Mouse (Mus musculus) gastrocnemius, adult 2 months (tissue): ENCODE measurements around the gene Tmem231. TPM values are rescaled to one million over a fixed set of nuclear protein-coding genes. Genes with fewer than 3 reads are reported as not detected.

ENCODE experiments used
- DNase-seq: peaks from one replicate; pipeline ENCODE4 v3.0.0; 2022
- H3K27ac ChIP-seq: fragments of 200-600 bp; 2 replicates; pipeline ENCODE4 v1.8.1; 2022; ENCODE audit warnings: mild to moderate bottlenecking
- H3K4me3 ChIP-seq: fragments of 200-600 bp; 2 replicates; pipeline ENCODE4 v1.8.1; 2022; ENCODE audit warnings: mild to moderate bottlenecking, moderate library complexity
- CTCF ChIP-seq: fragments of 200-600 bp; IDR thresholded peaks from 2 replicates; pipeline ENCODE4 v1.8.1; 2022; ENCODE audit warnings: antibody characterized with exemption, mild to moderate bottlenecking, moderate library complexity
- intact Hi-C: fragments of 180-260 bp; cut with DNase I; formaldehyde crosslinking; loops from one replicate; pipeline ENCODE4 v1.15.1; 2025
- total RNA-seq, 2 experiments: library from RNA; stranded (reverse); gene quantifications; 2 replicates each; pipeline ENCODE4 v1.2.3; 2021

Gene Tmem231
- total RNA-seq, 2 experiments from 2014 or later, result 0.73 to 0.94 TPM

DNA sequence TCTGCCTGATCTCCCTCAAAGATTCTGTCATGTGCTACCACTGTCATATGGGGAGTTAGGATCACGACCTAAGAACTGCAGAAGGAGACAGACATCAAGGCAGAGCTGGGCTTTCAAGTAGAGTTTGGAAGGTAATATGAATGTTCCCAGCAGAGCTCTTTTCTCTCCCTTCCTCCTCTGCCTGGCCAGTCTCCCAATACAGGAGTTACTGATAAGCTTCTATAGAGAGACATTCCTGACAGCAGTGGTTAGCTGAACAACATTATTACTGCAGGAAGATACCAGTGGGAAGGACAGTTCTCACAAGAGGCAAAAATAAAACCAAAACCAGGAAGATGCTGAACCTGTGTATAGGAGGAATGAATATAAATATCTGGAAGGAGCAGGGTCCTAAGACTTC lies 28.9 kb upstream of the Tmem231 start:
- no peak for TF ChIP-seq CTCF
- Histone ChIP-seq H3K4me3 (no peak overlapping the region), H3K27ac (no peak overlapping the region)
- no peak for DNase-seq
- intact Hi-C loops, result no loop called here

DNA sequence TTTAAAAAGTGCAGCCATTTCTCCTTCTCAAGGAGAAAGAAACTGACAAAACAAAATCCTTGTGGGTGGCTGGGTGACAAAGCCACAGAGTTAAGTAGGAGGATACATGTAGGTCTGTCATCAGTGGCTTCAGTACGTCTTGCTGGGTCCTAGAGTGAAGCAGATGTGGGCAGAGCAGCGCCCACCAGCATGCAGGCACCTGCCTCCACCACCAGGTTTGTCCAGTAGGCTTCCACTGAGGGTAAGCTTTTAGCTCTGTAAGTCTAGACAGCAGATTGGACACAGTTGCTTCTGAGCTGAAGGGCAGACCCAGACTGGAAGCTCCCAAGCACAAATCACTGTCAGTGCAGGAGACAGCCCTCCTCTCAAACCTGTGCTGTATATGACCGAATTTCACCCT lies 27.6 kb upstream of the Tmem231 start:
- intact Hi-C loops, result no loop called here
- Histone ChIP-seq H3K27ac (no peak overlapping the region), H3K4me3 (no peak overlapping the region)
- no peak for DNase-seq
- TF ChIP-seq CTCF, result no peak

DNA sequence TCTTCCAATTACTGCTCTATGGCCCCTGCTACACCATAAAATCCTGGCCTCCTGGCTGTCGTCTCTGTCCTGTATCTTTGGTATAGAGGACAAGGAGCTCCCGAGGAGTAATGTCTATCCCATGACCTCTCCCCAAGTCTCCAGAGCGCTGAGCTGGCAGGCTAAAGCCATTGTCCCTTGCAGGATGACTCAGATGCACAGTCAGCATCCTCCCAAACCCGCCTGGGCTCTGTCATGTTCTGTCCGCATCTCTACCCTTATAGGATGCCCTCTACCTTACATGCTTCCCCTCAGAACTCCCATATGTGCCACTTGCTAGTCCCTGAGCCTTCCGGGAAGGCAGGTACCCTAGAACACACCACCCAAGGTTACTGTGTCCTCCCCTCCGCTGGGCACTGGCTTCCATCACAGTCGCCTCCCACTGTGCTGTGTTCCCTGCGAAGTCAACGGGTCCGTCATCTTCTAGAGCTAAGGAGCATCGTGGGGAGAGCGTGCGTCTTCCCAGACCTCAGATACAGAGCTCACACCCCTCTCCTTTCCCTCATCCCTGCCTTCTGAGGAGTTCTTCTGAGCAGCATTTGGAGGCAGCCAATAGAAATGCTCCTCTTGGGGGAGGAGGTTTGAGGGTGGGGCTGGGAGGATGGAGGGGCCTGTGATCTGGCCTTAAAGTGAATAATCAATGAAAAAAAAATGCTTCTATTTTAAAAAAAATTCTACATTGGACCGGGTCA lies 27.1 kb upstream of the Tmem231 start:
- intact Hi-C loops, result no loop called here
- TF ChIP-seq CTCF, result no peak
- Histone ChIP-seq H3K4me3 (no peak overlapping the region), H3K27ac (no peak overlapping the region)
- DNase-seq, result no peak

DNA sequence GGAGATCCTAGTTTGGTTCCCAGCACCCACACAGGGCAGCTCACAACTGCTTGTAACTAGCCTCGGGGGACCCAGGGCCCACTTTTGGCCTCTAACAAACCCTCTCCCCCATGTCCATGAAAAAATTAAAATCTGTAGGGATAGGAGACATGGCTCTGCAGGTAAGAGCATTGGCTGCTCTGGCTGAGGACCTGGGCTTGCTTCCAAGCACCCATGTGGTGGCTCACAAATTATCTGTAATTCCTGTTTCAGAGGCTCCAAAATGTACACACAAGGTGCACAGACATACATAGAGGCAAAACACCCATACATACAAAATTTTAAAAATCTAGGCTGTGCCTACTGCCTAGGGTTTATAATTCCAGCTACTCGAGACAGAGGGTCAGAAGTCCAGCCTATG lies 23.6 kb upstream of the Tmem231 start:
- no peak for DNase-seq
- TF ChIP-seq CTCF, result no peak
- Histone ChIP-seq H3K4me3 (no peak overlapping the region), H3K27ac (no peak overlapping the region)
- intact Hi-C loops, result no loop called here

DNA sequence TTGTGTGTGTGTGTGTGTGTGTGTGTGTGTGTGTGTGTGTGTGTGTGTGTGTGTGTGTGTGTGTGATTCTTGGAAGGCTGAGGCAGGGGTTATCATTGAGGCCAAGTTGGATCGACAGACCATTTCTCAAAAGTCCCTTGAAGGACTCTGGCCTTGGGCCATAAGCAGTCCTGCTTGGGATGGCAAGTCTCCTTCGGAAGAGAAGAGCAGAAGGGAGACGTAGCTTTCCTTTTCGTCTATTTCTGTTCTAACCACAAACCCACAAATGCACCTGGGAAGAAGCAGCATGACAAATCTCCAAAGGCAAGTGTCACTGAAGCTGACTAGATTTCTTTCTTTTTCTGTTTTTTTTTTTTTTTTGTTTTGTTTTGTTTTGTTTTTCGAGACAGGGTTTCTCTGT lies 22.2 kb upstream of the Tmem231 start:
- intact Hi-C loops, result no loop called here
- no peak for DNase-seq
- no peak for TF ChIP-seq CTCF

GRCm38 (mm10) chr8:111954844-111955594 lies 21.3 kb upstream of the Tmem231 start:
- no peak for DNase-seq
- no peak for TF ChIP-seq CTCF
- H3K27ac ChIP-seq, result no peak overlapping the region
- no peak overlapping the region for H3K4me3 ChIP-seq
- intact Hi-C loops, result no loop called here

More for the DNA sequence above, 22.2 kb upstream of the Tmem231 start:
- H3K4me3 ChIP-seq, result no peak overlapping the region
- H3K27ac ChIP-seq, result no peak overlapping the region

DNA sequence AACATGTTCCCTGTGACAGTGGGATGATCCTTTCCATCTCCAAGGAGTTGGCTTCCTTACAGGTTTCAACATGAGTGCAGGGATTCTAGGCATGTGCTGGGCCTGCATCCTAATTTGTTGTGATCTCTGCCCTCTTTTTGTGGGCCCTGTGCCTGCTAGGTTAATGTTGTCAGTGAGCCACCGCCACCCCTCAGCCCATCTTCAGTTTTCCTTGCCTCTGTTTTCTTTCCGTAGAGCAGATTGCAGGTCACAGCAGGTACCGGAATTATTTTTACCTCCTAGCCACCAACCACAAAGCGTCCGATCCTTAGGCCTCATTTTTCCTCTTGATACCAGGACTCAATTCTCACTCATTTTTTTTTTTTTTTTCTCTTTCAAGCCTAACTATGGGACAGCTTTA lies 18.3 kb upstream of the Tmem231 start:
- DNase-seq, result no peak
- no peak overlapping the region for H3K4me3 ChIP-seq
- intact Hi-C loops, result no loop called here

GRCm38 (mm10) chr8:111951317-111951716 lies 17.6 kb upstream of the Tmem231 start:
- no peak for TF ChIP-seq CTCF
- DNase-seq, result no peak
- Histone ChIP-seq H3K27ac (no peak overlapping the region), H3K4me3 (no peak overlapping the region)
- intact Hi-C loops, result no loop called here

More for the DNA sequence above, 18.3 kb upstream of the Tmem231 start:
- no peak overlapping the region for H3K27ac ChIP-seq
- TF ChIP-seq CTCF, result no peak

DNA sequence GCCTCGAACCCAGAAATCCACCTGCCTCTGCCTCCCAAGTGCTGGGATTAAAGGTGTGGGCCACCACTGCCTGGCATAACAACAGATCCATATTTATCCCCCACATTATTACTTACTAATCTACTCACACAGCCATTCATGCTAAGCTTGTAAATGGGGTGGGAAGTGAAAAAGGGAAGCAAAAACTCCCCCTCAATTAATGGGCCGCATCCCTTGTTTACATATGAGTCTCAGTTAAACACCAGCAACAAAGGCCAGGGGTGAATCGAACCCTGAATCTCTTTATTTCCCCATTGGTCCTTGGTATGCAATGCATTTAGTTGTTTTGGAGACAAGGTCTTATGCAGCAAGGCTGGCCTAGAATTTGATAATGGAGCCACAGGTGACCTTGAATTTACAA lies 17.2 kb upstream of the Tmem231 start:
- Histone ChIP-seq H3K4me3 (no peak overlapping the region), H3K27ac (no peak overlapping the region)
- no peak for DNase-seq
- intact Hi-C loops, result no loop called here
- no peak for TF ChIP-seq CTCF

DNA sequence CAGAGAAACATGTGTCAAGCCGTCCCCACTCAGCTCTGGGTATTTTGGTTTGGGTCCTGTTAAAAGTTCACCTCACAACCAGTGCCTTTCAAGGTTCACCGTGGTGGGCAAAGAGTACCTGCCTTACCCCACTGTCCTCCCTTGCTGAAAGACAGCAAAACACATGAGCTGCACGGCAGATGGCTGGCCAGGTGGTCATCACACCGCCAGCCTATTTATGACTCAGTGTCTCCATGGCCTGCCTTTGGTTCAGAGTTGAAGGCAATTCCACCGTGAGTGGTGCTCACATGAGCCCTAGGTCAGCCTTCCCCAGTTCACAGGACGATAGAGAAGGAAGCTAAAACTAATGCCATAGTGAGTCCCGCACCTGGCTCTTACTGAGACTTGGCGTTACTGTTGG lies 14.3 kb upstream of the Tmem231 start:
- no peak overlapping the region for H3K4me3 ChIP-seq
- no peak overlapping the region for H3K27ac ChIP-seq
- no peak for TF ChIP-seq CTCF
- no peak for DNase-seq
- intact Hi-C loops, result loop anchor here (5.0 kb wide), 1 partner anchor 34 kb away; no protein-coding TSS in a partner anchor

DNA sequence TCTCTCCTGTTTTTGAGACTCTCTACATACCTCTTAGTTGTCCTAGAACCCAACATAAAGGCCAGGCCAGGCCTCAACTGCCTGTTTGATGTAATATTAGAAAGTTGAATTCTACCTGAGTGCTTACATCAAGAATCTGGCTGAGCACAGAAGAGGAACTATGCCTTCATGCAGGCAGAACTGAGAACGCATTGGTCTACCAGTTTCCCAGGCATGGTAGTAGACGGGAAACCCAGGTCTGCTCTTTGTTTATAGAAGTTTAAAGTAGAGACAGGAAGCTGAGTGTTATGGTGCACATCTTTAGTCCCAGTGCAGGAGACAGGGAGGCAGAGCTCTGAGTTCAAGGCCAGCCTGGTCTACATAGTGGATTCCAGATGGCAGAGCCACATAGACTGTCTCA lies 13.5 kb upstream of the Tmem231 start:
- no peak overlapping the region for H3K27ac ChIP-seq
- no peak for TF ChIP-seq CTCF
- intact Hi-C loops, result loop anchor here (5.0 kb wide), 1 partner anchor 35 kb away; no protein-coding TSS in a partner anchor

GRCm38 (mm10) chr8:111943544-111943943 lies 9.9 kb upstream of the Tmem231 start:
- intact Hi-C loops, result loop anchor here (5.0 kb wide), 1 partner anchor 49 kb away; the partner anchor contains the start of gene Adat1
- H3K4me3 ChIP-seq, result no peak overlapping the region
- no peak for DNase-seq
- H3K27ac ChIP-seq, result no peak overlapping the region
- TF ChIP-seq CTCF, result no peak

More for the DNA sequence above, 13.5 kb upstream of the Tmem231 start:
- DNase-seq, result no peak
- H3K4me3 ChIP-seq, result no peak overlapping the region

- DNase-seq, result peak; percentile 56
- Histone ChIP-seq H3K4me3 (peak overlapping the region; percentile 81), H3K27ac (peak overlapping the region; percentile 89)
- TF ChIP-seq CTCF, result no peak
- intact Hi-C loops, result loop anchor here (5.0 kb wide), 1 partner anchor 51 kb away; the partner anchor contains the start of gene Adat1
Measured at GRCm38 (mm10) chr8:111941101-111941454, 7.4 kb upstream of the Tmem231 start.
